Mouse (Mus musculus) B cell, adult 2 months (primary cell): ENCODE measurements around the gene Sdhaf4.
"Not testable (repeated sequence)": the region's sequence is repeated elsewhere in the genome, so short reads cannot be mapped to it uniquely, and the experiment has no call there.

ENCODE experiments used
- DNase-seq, 2 experiments: peaks; one replicate each; pipeline ENCODE4 v3.0.0; 2022

Gene Sdhaf4

DNA sequence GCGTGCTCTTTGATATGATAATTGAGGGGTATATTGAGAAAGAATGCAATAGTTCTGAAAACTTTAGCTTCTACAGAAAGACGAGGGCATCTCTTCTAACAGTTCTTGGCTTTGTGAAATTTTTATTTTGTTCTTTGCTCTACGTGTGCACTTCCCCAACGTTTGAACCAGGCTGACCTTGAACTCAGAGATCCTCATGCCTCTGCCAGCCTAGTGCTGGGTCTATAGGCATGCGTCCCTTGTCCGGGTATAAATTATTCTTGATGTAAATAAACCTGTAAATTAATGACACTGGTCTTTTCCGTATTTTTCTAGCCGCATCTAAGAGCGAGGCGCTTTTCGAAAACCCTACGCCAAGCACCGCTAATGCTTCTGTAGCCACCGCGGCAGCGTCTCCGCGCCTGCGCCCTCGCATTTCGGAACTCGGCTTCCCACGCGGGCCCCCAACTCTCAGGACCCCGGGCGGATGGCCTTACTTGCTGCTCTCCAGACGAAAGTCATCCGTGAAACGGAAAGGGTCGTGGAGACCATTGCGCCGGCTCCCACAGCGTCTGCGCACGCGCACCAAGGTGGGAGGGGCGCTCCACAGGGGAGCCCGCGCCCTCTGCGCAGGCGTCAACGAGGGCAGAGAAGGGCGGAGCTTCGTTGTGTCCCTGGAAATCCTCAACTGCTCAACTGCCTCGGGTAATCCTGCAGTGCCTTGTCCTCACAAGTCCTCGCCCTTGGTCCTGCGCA is at the start of gene Sdhaf4:
Gene Sdhaf4, minus strand, starts transcription at position 587 of the 735 bp plus-strand sequence.
- DNase-seq = peak; percentile 89 to 92

GRCm38 (mm10) chr1:24046730-24047510 is 41.5 kb upstream of the Sdhaf4 start:
- DNase-seq = no peak

GRCm38 (mm10) chr1:24045627-24046026 is 40.2 kb upstream of the Sdhaf4 start:
- DNase-seq = no peak

DNA sequence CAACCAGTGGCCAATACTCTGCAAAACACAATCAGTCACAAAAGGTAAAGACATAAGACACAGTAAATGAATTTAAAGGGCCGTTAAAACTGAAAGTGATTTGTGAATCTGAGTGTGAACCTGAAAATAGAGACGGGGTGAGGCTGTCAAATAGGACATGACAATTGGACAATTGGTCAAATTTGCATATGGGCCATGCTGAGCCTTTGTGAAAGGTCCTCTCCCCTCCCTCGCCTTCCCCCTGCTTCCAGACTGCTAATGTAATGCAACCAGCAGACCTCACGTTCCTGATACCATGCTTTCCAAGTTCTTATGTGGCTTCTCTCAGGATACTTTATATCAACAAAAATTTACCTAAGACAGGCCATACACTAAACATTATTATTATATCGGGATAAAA is 37.6 kb upstream of the Sdhaf4 start:
- DNase-seq = no peak

GRCm38 (mm10) chr1:24033759-24034423 is 28.4 kb upstream of the Sdhaf4 start:
- DNase-seq = peak; percentile 11 to 12

DNA sequence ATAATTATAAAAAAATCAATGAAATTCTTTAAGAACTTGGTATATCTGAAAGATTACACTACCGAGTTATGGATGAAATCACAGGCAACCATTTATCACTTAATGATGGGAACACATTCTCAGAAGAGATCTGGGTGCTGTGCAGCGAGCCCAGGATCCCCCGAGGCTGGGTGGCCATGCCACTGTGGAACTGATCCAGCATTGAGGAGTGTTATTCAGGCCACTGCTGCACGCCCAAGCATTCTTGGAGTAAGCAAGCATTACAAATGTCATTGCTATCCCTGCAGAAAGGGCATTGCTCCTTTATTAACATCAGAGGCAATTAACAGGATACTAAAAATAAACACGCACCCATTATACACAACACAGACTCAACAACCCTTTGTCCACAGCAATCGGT is 5.4 kb upstream of the Sdhaf4 start:
- no peak for DNase-seq

DNA sequence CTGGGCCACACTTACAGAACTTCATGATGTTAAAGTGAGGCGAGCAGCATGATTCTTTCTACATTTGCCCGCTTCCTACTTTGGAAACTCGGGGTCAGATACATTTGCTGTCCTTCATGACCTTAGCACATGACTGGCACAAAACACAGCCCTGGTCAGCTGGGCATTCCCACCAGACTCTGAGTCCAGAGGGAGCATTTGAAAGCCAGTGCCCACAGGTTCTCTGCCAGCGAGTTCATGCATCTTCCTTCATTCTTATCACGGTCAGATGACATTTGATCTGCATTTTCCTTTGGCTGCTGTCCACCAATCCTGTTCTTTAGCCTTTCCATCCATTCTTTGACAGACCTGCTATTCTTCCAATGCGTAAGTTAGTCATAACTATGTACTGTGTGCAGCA is 4.6 kb upstream of the Sdhaf4 start:
- DNase-seq = no peak

- DNase-seq = no peak
Observed at GRCm38 (mm10) chr1:24007621-24008020, 2.2 kb upstream of the Sdhaf4 start.

GRCm38 (mm10) chr1:23999318-23999717 is 6.1 kb downstream of the Sdhaf4 start:
- no peak for DNase-seq

DNA sequence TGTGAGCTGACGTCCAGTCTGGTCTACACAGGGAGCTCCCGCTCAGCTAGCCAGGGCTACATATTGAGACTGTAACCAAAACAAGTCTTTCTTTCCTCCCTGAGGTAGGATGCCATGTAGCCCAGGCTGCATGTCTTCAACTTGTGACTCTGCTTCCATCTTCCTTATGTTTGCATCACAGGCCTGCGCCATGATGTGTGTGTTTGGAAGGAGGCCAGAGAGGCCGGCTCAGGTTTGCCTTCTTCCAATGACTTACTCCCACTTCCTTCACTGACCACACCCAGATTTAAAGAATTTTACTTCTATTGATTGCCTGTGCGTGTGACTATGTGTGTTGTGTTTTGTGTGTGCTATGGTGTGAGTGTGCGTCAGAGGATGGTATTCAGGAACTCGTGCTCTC is 6.6 kb downstream of the Sdhaf4 start:
- DNase-seq = no peak

DNA sequence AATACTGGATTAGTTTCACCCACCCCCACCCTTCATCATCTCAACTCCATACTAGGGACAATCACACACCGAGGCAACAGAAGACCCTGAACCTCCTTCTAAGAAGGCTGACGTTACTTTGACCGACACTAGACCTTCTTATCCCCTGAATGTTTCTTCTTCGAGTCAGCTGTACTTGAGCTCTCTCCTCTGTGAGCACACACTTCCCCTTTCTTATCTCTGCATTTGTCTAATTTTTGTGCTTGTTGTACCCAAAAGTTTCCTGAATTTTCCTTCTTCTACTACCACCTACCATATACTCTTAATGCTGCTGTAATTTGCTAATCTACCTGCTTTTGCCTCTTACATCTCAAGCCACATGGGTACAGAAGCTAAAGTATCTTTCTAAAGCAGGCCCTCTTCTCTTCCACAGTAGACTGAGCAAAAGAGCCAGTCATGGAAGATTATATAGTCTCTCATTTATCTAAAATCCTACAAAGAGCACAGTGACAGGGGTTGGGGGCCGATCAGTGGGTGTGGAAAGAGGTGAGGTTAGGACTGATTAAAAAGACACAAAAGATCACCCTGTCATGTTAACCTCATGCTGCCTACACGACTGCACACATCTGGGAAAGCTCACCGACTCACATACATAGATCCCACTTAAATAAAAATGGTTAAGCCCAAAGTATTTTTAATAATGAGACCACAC is 7.2 kb downstream of the Sdhaf4 start:
- DNase-seq = no peak

DNA sequence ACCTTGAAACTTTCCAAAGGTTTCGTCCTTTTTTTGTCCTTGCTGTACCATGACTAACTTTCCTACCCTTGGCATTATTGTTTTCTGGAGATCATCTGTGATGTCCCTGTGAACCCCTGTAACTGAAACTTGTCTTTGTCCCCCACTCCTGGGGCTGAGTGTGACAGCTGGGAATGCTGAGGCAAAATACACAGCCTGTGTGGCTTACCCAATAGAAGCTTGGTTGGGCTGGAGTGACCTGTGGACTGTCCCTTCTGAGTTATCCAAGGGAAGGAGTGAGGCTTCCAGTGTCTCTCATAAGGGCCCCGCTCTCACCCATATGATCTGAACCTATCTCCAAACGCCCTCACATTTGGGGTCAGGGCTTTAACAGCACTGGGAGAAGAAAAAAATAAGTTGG is 8.0 kb downstream of the Sdhaf4 start:
- no peak for DNase-seq

DNA sequence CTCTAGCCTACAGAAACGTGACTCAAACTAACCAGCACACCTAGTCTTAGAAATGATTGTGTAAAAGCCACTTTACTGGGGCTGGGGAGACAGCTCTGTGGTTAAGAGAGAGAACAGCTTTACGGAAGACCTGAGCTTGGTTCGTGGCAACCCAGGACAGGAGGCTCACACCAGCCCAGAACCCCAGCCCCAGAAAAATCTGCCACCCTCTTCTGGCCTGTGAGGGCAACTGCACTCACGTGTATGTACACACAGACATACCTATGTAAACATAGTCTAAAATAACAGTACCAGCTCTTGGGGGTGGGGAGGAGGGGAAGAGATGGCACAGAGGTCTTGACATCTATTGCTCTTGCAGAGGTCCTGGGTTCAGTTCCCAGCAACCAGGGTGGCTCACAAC is 10.0 kb downstream of the Sdhaf4 start:
- DNase-seq = no peak

DNA sequence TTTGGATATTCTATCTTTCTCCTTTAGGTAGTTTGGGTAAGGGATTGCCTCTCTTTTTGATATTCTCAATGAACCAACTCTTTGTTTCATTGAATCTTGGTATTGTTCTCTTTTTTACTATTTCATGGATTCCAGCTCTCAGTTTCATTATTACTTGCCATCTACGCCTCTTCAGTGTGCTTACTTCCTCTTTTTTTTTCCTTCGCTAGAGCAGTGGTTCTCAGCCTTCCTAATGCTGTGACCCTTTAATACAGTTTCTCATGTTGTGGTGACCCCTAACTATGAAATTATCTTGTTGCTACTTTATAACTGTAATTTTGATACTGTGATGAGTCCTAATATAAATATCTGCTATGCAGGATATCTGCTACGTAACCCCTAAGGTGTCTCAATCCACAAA is 22.3 kb downstream of the Sdhaf4 start:
- DNase-seq = peak; percentile 3 to 13

GRCm38 (mm10) chr1:23978281-23978680 is 27.2 kb downstream of the Sdhaf4 start:
- DNase-seq = no peak

DNA sequence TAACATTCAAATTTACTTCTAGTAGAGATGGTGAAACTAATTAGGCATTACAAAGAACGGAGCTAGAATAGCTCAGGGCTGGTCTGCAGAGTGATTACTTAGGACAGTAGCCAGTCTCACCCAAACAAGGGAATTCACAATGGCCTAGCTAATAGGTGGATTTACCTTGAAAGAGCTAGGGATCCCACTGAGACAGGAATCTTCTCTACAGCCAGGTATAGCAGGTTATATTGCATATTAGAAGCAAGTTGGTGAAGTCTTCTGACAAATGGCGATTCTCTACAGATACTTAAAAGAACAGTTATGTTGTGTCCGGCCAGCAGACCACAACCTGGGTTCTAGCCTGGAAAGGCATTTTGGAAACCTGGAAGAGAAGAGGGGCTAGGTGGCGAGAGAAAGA is 34.3 kb downstream of the Sdhaf4 start:
- not testable (repeated sequence) for DNase-seq

GRCm38 (mm10) chr1:23968027-23968725 is 37.3 kb downstream of the Sdhaf4 start:
- DNase-seq = no peak

GRCm38 (mm10) chr1:23966226-23966625 is 39.2 kb downstream of the Sdhaf4 start:
- DNase-seq = no peak

GRCm38 (mm10) chr1:23959415-23959732 is 46.1 kb downstream of the Sdhaf4 start:
- DNase-seq = no peak

DNA sequence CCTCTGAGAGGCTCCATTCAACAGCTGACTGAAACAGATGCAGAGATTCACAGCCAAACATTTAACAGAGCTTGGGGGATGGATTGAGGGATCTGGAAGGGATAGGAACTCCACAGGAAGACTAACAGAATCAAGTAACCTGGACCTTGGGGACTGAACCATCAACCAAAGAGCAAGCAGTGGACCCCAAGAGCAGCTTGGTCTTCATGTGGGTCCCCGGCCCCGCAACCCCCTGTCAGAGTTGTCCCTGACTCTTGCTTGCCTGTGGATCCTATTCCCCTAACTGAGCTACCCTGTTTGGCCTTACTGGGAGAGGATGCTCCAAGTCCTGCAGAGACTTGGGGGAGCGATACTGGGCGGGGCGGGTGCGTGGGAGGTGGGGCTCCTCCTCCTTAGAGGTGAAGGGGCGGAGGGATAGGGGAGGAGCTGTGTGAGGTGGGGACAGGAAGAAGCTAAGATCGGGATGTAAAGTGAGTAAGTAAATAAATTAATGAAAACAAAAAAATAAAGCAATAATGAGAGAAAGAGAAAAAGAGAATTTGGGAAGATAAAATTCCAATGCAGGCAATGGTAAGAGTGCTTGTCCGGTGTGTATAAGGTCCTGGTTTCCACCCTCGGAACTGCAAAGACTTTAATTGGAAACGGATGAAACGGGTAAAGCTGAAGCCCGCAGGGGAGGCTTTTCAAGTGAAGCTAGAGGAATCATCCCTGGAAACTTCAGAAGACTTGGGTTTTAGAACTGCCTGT is 46.6 kb downstream of the Sdhaf4 start:
- DNase-seq = no peak

DNA sequence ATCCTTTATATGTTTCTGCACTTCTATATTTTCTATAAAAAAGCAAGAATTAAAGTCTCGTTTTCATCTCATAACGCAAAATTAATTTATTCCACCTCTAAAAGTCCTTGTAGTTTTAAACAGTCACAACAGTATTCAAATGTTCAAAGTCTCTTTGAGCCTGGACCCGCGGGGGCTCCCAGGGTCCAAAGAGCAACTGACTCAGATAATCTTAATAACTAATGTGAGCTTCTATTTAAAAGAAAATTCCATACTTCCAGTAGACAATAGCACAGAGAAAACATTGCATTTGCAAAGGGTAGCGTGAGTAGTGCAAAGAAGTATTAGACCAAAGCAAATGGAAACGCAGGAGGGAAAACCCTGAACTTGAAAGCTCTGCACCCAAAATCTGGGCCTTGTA is 47.4 kb downstream of the Sdhaf4 start:
- no peak for DNase-seq

DNA sequence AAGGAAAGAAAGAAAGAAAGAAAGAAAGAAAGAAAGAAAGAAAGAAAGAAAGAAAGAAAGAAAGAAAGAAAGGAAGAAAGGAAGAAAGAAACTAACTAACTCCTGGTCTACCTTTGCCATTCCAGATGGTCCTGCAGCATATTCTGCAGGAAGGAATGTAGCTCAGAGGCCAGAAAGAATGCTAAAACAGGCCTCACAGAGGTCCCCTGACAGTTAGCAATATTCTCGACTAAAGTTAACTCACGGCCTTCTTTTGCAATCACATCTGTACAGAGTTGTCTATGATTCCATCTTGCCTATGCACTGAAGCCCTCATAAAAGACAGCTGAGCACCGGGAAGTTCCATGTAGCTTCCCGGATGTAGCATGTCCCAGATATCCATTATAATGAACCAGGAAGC is 49.9 kb downstream of the Sdhaf4 start:
- DNase-seq = no peak
